Mouse (Mus musculus) kidney, embryonic 16.5 days (tissue): Measurements from ENCODE around the gene Tex36. TPM values are rescaled to one million over a fixed set of nuclear protein-coding genes. Genes with fewer than 3 reads are reported as not detected.

Experiments
- ATAC-seq: fragments of 200-750 bp; cut with Nextera tagmentation; 2 replicates; pipeline ENCODE4 v1.8.0; 2017; ENCODE audit warnings: moderate TSS enrichment; ENCODE audit not compliant: low FRiP score, low TSS enrichment
- H3K27ac ChIP-seq: fragments of 300-500 bp; sonication (generic); 2 replicates; pipeline ENCODE4 v1.5.1; 2014; ENCODE audit warnings: low read length
- H3K27me3 ChIP-seq: fragments of 300-500 bp; sonication (generic); 2 replicates; pipeline ENCODE4 v1.6.1; 2014; ENCODE audit warnings: low read length, control low read depth, mixed read lengths; ENCODE audit not compliant: insufficient read depth
- H3K36me3 ChIP-seq: fragments of 300-500 bp; sonication (generic); 2 replicates; pipeline ENCODE4 v1.6.1; 2014; ENCODE audit warnings: low read length, control low read depth, mixed read lengths; ENCODE audit not compliant: insufficient read depth
- H3K4me1 ChIP-seq: fragments of 300-500 bp; sonication (generic); 2 replicates; pipeline ENCODE4 v1.6.1; 2014; ENCODE audit warnings: low read length, control low read depth, mixed read lengths; ENCODE audit not compliant: insufficient read depth
- H3K4me2 ChIP-seq: fragments of 300-500 bp; sonication (generic); replicated peaks from 2 replicates; pipeline ENCODE4 v1.6.1; 2014; ENCODE audit warnings: low read depth, low read length
- H3K4me3 ChIP-seq: fragments of 300-500 bp; sonication (generic); 2 replicates; pipeline ENCODE4 v1.5.1; 2014; ENCODE audit warnings: mild to moderate bottlenecking, low read length
- H3K9ac ChIP-seq: fragments of 300-500 bp; sonication (generic); replicated peaks from 2 replicates; pipeline ENCODE4 v1.6.1; 2014; ENCODE audit warnings: low read length
- H3K9me3 ChIP-seq: fragments of 300-500 bp; sonication (generic); 2 replicates; pipeline ENCODE4 v1.6.1; 2016; ENCODE audit warnings: low read length, control low read depth
- WGBS: fragments of 180-500 bp; shearing (Covaris S2); extraction: QIAGEN DNeasy Blood & Tissue Kit; methylation state at CpG from one replicate; pipeline ENCODE4 v1.1.7; 2014; 5-methylcytosine and 5-hydroxymethylcytosine counted together
- polyA plus RNA-seq: library from polyadenylated mRNA; unstranded; fragments of >200 nt; fragmentation: Nextera tagmentation; extraction: Ambion mirVana; gene quantifications from 2 replicates; pipeline ENCODE4 v1.2.1, GENCODE M21; 2015

Gene Tex36
- polyA plus RNA-seq, result not detected in 2 replicates

DNA sequence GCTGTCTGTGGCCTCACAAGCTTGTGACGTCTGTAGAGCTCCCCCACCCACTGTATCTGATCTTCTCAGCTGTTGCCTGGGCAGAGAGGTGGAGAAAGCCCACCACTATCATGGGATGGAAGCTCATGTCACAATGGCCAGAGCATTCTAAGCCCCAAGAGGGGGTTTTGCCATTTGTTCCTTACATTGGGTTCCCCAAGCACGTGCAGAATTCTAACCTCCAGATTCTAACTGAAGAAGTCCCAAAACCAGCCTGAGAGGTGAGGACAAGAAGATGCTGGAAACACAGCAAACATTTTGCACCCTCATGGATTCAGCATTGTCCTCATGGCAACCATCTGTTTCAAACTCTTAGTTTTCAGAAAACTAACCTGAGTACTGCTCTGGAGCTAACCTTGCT is at the start of gene Tex36:
Gene Tex36, minus strand, starts transcription at position 101 of the 400 bp plus-strand sequence.
- Histone ChIP-seq H3K4me3 (no peak within 1 kb of the TSS), H3K27me3 (no peaks in the 10 kb centered on the region), H3K27ac (no peak within 1 kb of the TSS), H3K4me1 (peaks cover 17% of the 10 kb centered on the region; the same call in 1 of the 2 replicates), H3K4me2 (no peak within 1 kb of the TSS), H3K36me3 (no peaks in the 10 kb centered on the region), H3K9ac (no peak within 1 kb of the TSS), H3K9me3 (no peaks in the 10 kb centered on the region)
- ATAC-seq, result no peak
- WGBS, result 59% methylated on average over 2 of the region's 2 CpGs

DNA sequence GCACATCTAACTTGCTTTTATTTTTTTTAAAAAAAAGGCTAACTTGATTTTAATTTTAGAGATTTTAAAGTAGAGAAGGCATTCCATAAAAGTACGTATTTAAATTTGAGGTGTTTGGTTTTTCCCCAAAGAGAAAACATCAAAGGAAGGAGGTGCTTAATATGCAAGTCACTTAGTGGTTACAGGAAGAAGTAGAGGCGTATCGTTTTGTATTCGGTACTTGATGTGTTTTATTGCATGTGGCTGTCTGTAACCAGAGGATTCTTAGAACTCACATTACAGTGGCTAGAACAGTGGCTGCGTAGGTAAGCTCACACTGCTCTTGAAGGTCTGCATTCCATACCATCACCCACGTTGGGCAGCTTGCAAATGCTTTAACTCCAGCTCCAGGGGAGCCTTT is 43.8 kb upstream of the Tex36 start:
- no peaks in the 10 kb centered on the region for H3K4me1 ChIP-seq
- H3K36me3 ChIP-seq, result peaks cover 70% of the 10 kb centered on the region
- H3K9me3 ChIP-seq, result no peaks in the 10 kb centered on the region

DNA sequence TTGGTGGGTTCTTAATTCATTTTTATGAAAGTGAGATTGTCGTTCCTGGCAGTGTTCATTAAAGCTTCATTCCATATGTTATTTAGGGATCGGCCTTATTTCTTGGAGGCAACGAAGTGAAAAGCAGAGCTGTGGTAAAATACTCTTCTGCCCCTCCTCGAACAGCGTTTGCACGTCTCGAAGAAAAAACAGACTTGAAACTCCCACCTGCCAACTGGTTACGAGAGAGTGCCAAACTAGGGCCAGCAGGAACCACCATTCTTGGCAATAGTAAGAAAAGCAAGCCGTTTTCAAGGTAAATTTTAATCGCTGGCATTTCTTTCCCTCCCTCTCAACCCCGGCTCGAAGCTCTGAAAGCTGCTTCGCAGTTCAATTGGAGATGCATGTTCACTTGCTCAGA is 36.9 kb upstream of the Tex36 start:
- Histone ChIP-seq H3K9ac (peak overlapping the region; percentile 87), H3K4me3 (peak overlapping the region; percentile 68), H3K36me3 (peaks cover 34% of the 10 kb centered on the region), H3K27ac (no peak overlapping the region), H3K4me2 (peak overlapping the region; percentile 86), H3K27me3 (no peaks in the 10 kb centered on the region), H3K4me1 (peaks cover 11% of the 10 kb centered on the region), H3K9me3 (no peaks in the 10 kb centered on the region)
- no peak for ATAC-seq
- 73% methylated on average over 13 of the region's 13 CpGs for WGBS

More for the DNA sequence above, 43.8 kb upstream of the Tex36 start:
- no peak for ATAC-seq
- Histone ChIP-seq H3K27me3 (no peaks in the 10 kb centered on the region), H3K27ac (no peak overlapping the region), H3K4me2 (no peak overlapping the region), H3K9ac (no peak overlapping the region), H3K4me3 (no peak overlapping the region)
- WGBS, result 88% methylated on average over 6 of the region's 6 CpGs

DNA sequence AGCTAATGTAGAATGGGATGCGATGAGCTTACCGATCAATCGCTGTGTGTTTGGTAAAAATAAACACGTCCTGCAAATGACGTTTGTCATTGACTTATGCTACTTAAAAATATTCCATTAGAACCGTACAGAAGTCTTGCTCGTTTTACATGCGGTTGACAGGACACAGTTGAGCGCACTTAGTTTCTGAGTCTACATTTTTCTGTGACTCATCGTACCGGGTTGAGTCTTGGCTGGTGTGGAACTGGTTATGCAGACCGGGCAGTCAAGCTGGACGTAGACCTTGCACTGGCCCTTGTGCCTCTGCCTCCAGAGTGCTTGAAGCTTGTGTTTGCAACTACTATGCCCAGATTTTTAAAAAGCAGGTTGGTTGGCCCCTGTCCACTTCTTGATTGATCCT is 36.3 kb upstream of the Tex36 start:
- Histone ChIP-seq H3K4me3 (peak overlapping the region; percentile 68), H3K9me3 (no peaks in the 10 kb centered on the region), H3K4me1 (peaks cover 11% of the 10 kb centered on the region), H3K27me3 (no peaks in the 10 kb centered on the region), H3K27ac (peak overlapping the region; percentile 81), H3K9ac (peak overlapping the region; percentile 87), H3K4me2 (peak overlapping the region; percentile 86), H3K36me3 (peaks cover 30% of the 10 kb centered on the region)
- WGBS, result 6% methylated on average over 13 of the region's 13 CpGs
- ATAC-seq, result peak; percentile 25; the same call in 1 of the 2 replicates

DNA sequence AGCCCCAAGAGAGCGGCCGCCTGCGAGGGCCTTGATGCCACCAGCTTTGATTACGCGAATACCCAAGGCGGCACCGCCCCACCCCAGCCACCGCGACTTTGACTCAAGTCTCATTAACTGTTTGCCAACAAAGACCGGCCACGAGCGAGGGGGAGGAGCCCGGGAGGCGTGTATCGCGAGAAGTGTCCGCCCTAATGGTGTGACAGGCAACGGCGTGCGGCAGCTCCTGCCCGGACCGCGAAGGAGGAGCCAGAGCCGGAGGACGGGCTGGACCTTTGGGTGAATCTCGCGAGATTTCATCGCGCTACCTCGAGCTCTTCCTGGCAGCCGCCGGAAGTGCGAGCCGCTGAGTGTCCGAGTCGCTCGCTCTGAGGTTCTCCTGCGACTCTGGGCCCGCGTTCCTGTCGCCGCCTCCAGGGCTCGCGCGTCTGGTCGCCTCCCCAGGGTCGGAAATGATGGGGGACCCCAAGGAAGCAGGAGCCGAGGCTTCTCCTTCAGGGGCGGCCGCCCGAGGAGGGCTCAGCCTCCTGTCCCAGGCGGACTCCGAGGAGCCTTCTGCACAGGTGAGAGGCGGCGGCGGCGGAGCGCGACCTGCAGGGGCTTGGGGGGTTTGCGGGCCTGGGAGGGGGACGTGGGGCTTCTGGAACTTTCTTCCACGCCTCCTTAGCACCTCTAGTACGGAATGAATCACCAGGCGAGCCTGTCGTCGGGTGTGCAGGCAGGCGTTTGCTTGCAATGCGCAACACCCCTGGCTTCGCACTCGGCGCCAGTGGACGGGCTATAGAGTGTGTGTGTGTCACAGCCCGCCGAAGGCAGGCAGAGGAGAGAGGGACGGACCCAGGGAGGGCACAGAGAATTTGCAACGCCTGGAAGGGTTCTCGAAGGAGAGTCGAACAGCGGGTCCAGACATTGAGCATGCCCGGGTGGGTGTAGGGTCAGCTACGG is 35.7 kb upstream of the Tex36 start, which contains the start of gene Edrf1:
Gene Edrf1, plus strand, starts transcription at position 183 of the 945 bp plus-strand sequence.
- no peaks in the 10 kb centered on the region for H3K27me3 ChIP-seq
- H3K9ac ChIP-seq, result peak within 1 kb of the TSS; percentile 87
- peak; percentile 98 for ATAC-seq
- H3K9me3 ChIP-seq, result no peaks in the 10 kb centered on the region
- H3K27ac ChIP-seq, result peak within 1 kb of the TSS; percentile 93
- under 1% methylated on average over 81 of the region's 81 CpGs for WGBS
- H3K4me1 ChIP-seq, result peaks cover 11% of the 10 kb centered on the region
- peaks cover 24% of the 10 kb centered on the region for H3K36me3 ChIP-seq
- peak within 1 kb of the TSS; percentile 68 for H3K4me3 ChIP-seq
- H3K4me2 ChIP-seq, result peak within 1 kb of the TSS; percentile 86

DNA sequence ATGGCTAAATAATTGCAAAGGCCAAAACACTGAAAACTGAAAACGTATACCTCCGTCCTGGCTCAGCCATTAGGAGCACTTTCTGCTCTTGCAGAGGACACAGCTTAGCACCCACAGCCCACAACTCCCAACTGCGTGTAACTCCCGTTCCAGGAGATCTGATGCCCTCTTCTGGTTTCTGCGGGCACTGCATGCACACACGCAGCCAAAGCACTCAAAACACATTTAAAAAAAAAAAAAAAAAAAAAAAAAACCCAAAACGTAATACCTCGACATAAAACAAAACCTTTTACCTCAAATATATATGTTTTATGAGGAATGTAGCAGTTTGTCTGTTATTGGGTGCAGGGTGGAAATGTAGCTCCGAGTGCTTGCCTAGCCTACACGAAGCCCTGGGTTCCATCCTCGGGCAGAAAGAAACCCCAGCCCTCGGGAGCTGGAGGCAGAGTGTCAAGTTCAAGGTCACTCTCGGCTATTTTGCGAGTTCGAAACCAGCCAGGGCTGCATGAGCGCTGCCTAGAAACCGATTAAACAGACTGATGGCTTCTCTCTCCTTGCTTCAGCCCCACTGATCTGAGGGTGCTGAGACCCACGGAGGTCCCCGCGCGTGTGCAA is 34.9 kb upstream of the Tex36 start:
- Histone ChIP-seq H3K4me1 (peaks cover 11% of the 10 kb centered on the region), H3K4me3 (peak overlapping the region; percentile 68), H3K36me3 (peaks cover 18% of the 10 kb centered on the region), H3K27ac (peak overlapping the region; percentile 93), H3K27me3 (no peaks in the 10 kb centered on the region), H3K9ac (peak overlapping the region; percentile 84), H3K9me3 (no peaks in the 10 kb centered on the region), H3K4me2 (peak overlapping the region; percentile 78)
- WGBS, result 1% methylated on average over 21 of the region's 21 CpGs
- peak; percentile 33 for ATAC-seq

DNA sequence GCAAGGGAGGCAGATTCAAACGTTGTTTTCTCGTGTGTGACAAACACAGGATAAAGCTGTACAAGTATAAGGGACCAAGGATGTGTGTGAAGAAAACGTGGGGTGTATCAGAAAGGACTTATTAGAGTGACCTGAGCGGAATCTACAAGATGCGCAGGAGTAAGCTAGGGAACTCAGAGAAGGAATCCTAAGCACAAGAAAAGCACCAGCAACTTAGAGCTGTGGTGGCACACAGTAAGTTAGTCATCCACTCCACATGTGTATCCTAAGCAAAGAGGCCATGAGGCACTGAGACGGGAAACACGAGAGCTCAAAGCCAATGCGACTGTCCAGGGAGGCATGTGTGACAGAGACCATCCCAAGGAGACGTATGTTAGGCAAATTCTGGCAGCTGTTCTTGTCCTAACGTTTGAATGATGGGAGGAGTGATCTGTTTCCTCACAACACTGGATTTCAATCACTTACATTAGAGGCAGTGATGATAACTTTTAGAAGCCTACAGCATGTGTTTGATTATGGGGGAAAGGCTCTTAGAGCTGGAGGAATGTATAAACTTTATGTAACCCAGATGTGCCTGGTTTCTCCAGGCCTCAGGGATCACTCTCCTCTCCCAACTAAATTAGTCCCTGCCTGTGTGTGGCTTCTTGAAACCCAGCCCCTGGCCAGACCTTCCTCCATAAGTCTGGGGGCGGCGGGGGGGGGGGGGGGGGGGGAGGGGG is 33.1 kb upstream of the Tex36 start:
- Histone ChIP-seq H3K4me2 (no peak overlapping the region), H3K4me1 (peaks cover 11% of the 10 kb centered on the region), H3K9ac (no peak overlapping the region), H3K27ac (peak overlapping the region; percentile 55; the same call in 1 of the 2 replicates), H3K9me3 (no peaks in the 10 kb centered on the region), H3K36me3 (0 out of 2 replicates have a peak, but pooled peaks cover 6% of the 10 kb centered on the region), H3K27me3 (no peaks in the 10 kb centered on the region), H3K4me3 (no peak overlapping the region)
- no peak for ATAC-seq
- 48% methylated on average over 10 of the region's 12 CpGs for WGBS

DNA sequence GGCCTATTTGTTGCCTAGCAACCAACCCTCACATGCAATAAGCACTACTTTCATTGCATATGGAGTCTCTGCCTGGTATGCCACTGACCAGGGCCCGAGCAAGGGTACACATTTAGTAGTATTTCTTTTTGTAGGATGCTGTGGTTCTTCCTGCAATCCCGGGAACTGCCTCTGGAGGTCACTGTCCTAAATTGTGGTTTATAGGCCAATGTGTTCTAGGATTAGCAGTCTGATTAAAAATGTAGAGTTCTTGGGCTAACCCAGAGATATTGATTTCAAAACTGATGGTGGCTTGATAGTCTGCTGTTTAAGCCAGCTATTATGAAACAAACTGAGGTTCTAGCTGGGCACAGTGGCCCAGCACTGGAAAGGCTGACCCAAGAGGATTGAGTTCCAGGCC is 30.5 kb upstream of the Tex36 start:
- no peak overlapping the region for H3K4me3 ChIP-seq
- no peaks in the 10 kb centered on the region for H3K4me1 ChIP-seq
- H3K9me3 ChIP-seq, result no peaks in the 10 kb centered on the region
- no peak for ATAC-seq
- no peaks in the 10 kb centered on the region for H3K36me3 ChIP-seq
- H3K27ac ChIP-seq, result no peak overlapping the region
- WGBS, result 24% methylated on average over 2 of the region's 2 CpGs
- H3K4me2 ChIP-seq, result no peak overlapping the region
- no peaks in the 10 kb centered on the region for H3K27me3 ChIP-seq
- no peak overlapping the region for H3K9ac ChIP-seq

DNA sequence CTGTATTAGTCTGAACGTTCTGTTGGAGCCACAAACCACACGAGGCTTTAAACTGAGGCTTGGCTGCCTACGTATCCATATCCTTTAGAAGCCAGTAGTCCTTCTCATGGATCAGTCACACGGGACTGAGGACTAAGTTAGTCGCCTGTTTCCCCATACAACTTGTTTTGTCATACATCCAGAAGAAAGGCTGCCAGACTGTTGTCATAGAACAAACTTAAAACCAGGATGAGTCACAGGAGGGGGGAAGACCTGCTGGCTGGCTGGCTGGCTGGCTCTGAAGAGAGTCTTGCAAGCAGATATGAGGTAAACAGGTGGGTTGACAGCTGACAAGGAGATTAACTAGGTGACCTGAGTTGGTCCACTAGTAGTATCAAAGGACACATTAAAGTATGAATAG is 28.9 kb upstream of the Tex36 start:
- H3K9ac ChIP-seq, result no peak overlapping the region
- ATAC-seq, result no peak
- H3K27ac ChIP-seq, result no peak overlapping the region

More for the DNA sequence above, 28.9 kb upstream of the Tex36 start:
- no peaks in the 10 kb centered on the region for H3K36me3 ChIP-seq
- no peaks in the 10 kb centered on the region for H3K4me1 ChIP-seq
- H3K9me3 ChIP-seq, result no peaks in the 10 kb centered on the region
- H3K27me3 ChIP-seq, result no peaks in the 10 kb centered on the region
- no peak overlapping the region for H3K4me3 ChIP-seq
- WGBS, result 83% methylated on average over 5 of the region's 5 CpGs
- no peak overlapping the region for H3K4me2 ChIP-seq
